Mouse (Mus musculus) bone marrow, adult 2 months (tissue): ENCODE results near the gene Fchsd2. TPM values are rescaled to one million over a fixed set of nuclear protein-coding genes. Genes with fewer than 3 reads are reported as not detected.

Source experiments
- H3K27ac ChIP-seq: fragments of 200-500 bp; 2 replicates; pipeline ENCODE4 v1.5.1; 2012; ENCODE audit warnings: low read depth, mild to moderate bottlenecking, control low read depth, inconsistent platforms, low read length; ENCODE audit not compliant: control insufficient read depth, poor library complexity, insufficient read depth
- H3K4me1 ChIP-seq: fragments of 200-500 bp; 2 replicates; pipeline ENCODE4 v1.6.1; 2011; ENCODE audit warnings: low read length; ENCODE audit not compliant: control insufficient read depth, insufficient read depth
- H3K4me3 ChIP-seq: fragments of 200-500 bp; replicated peaks from 2 replicates; pipeline ENCODE3; 2011; ENCODE audit warnings: mild to moderate bottlenecking, low read depth, low read length, control low read depth; ENCODE audit not compliant: control insufficient read depth
- CTCF ChIP-seq: fragments of 200-500 bp; IDR thresholded peaks from 2 replicates; pipeline ENCODE4 v1.5.1; 2011; ENCODE audit warnings: low read length, control low read depth; ENCODE audit not compliant: control insufficient read depth, insufficient read depth
- POLR2A ChIP-seq: fragments of 200-500 bp; IDR thresholded peaks from 2 replicates; pipeline ENCODE4 v1.6.1; 2011; ENCODE audit warnings: low read depth, mild to moderate bottlenecking, control low read depth, low read length, borderline replicate concordance; ENCODE audit not compliant: control insufficient read depth
- WGBS: fragments of 180-500 bp; shearing (Covaris S2); methylation state at CpG from one replicate; pipeline ENCODE4 v1.1.7; 2018; 5-methylcytosine and 5-hydroxymethylcytosine counted together
- polyA plus RNA-seq: library from polyadenylated mRNA; stranded (reverse); fragments of >200 nt; gene quantifications from 2 replicates; pipeline ENCODE4 v1.2.4, GENCODE M21; 2011; ENCODE audit warnings: low replicate concordance; ENCODE audit not compliant: missing spikeins, insufficient read depth, insufficient read length

The Fchsd2 gene
- polyA plus RNA-seq, 1 experiment, result 22.6 TPM

DNA sequence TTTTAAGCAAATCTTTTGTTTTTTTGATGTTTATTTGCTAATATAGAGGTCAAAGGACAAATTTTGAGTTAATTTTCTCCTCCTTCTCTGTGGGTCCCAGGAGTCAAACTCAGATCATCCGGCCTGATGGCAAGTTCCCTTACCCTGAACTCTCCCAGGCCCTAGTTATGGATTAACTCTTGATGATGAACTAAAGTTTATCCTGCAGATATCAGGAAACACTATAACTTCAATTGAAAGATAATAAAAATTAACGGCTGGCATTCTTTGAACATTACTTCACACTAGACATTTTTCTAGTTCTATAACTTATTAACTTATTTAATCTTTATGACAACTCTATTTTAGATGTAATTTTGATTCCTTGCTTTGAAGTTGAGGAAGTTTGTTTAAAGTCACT lies 156.5 kb downstream of the Fchsd2 start:
- H3K4me1 ChIP-seq, result no peaks in the 10 kb centered on the region; the same call in 1 of the 2 replicates

DNA sequence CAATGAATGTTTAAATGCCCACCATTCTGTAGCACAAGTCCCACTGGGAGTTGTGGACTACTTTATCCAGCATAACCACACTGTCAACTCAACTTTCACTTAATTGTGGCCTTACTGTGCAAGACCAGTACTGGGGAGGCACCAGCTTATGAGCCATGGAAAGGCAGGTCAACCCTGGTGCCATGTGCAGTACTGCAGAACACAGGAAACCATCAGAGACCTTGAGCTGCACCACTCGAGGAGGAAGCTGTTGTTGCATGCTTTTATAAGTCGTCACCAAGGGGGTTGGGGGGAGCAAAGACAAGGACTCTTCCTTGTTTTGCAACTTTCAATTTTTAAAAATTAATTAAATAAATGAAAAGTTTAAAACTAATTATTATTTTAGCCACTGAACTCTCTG lies 160.4 kb downstream of the Fchsd2 start:
- no peak overlapping the region for H3K27ac ChIP-seq
- no peak overlapping the region for H3K4me3 ChIP-seq
- TF ChIP-seq CTCF, result no peak
- WGBS, result 16% methylated on average over 2 of the region's 2 CpGs
- no peaks in the 10 kb centered on the region; the same call in 1 of the 2 replicates for H3K4me1 ChIP-seq

More for the DNA sequence above, 156.5 kb downstream of the Fchsd2 start:
- WGBS, result 81% methylated on average over 2 of the region's 2 CpGs
- TF ChIP-seq POLR2A (no peak), CTCF (no peak)
- H3K27ac ChIP-seq, result no peak overlapping the region
- H3K4me3 ChIP-seq, result no peak overlapping the region

DNA sequence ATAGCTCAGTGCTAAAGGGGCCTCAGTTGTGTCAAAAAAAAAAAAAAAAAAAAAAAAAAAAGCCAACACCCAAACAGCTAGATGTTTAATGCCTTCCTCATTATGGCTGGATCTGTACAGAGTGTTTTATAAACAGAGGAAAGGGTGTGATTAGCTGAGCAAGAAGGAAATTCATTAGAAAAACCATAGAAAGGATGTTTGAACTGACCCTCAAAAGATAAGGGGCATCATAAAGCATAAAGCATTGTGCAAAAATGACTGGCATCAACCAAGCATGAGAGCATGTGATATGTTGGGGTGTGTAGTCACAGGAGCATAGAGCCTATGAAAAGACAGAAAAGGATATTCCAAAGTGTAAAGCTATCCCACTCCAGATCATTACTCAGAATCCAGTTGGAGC lies 165.8 kb downstream of the Fchsd2 start:
- H3K4me1 ChIP-seq, result no peaks in the 10 kb centered on the region; the same call in 1 of the 2 replicates
- H3K4me3 ChIP-seq, result no peak overlapping the region
- TF ChIP-seq POLR2A (no peak), CTCF (no peak)
- H3K27ac ChIP-seq, result no peak overlapping the region

DNA sequence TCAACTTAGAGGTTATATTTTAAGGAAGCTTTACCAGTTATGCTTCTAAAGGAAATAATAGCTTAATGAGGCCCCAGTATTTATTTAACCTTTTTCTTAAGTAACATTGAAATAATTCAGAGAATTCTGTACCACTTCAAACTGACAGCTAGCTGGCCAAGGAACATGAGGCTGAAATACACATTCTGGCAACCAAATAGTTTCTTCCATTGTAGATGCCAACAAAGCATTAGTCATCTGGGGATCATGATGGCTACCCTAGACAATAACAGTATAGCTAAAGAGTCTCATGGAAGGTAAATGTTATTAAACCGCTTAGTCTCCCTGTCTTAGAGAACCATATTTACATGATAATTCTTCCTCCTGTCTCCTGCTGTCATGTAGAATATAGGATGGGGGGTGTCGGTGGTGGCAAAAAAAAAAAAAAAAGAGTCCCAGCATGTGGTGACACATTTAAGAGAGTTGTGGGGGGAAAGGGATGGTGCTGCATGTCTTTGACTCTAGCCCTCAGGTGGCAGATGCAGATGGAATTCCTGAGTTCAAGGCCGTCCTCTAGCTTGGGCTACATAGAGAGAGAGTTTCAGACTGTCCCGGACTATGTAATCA lies 169.4 kb downstream of the Fchsd2 start:
- Histone ChIP-seq H3K4me3 (no peak overlapping the region), H3K4me1 (no peaks in the 10 kb centered on the region; the same call in 1 of the 2 replicates), H3K27ac (no peak overlapping the region)
- WGBS, result 79% methylated on average over 4 of the region's 4 CpGs
- TF ChIP-seq POLR2A (no peak), CTCF (no peak)

DNA sequence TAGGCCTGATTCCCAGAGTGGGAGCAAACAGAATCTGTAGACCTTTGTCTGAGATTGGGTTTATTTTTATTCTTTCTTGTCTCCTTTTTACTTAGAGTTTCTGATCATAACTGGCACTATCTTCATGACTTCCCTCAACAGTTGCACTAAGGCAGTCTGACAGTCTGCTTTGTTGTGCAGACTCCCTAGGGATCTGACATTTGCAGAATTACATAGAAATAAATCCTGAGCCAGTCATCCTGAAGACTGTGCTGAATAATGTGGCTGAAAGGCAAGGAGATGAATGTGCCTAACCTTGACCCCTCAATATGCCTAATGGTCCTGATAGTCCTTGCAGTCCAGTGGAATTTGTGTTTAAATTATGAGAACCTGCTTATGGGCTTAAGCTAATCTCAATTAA lies 170.8 kb downstream of the Fchsd2 start:
- TF ChIP-seq POLR2A (no peak), CTCF (no peak)
- Histone ChIP-seq H3K27ac (no peak overlapping the region), H3K4me1 (no peaks in the 10 kb centered on the region; the same call in 1 of the 2 replicates), H3K4me3 (no peak overlapping the region)

DNA sequence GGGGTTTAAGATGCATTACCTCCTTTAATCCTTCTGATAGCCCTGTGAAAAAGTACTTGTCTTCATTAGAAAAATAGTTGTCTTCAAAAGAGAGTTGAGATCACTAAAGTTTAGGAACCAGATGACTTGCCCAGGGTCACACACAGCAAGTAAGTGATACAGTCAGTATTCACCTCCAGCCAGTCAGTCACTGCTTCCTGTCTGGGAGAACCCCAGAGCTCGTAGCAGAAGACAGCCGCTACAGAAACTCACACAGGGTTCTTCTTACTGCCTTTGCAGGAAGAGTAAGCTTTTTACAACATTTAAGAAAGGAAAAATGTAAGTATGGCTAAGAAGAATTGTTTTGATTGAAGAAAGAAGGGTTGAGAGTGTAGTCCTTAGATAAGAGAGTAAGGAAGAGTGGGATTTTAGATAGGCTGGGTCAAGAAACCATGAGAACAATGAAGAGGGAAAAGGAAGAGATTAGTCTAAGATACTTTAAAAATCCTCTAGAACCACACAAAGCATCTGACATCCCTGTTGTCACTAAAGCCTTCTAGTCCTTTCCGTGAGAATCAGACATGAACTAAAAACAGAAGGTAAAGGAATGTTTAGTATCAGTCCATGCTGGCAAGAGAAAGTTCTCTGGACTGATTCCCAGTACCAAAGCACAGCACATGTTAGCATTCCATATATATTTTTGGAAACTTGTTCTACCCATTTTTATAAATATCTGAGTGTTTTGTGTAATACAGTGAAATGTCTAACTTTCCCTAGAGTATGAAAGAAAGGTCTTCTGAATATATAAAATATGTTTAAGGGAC lies 175.0 kb downstream of the Fchsd2 start:
- WGBS, result 59% methylated on average over 3 of the region's 3 CpGs
- no peak for TF ChIP-seq POLR2A
- no peak for TF ChIP-seq CTCF
- H3K27ac ChIP-seq, result no peak overlapping the region
- H3K4me3 ChIP-seq, result no peak overlapping the region
- H3K4me1 ChIP-seq, result no peaks in the 10 kb centered on the region

DNA sequence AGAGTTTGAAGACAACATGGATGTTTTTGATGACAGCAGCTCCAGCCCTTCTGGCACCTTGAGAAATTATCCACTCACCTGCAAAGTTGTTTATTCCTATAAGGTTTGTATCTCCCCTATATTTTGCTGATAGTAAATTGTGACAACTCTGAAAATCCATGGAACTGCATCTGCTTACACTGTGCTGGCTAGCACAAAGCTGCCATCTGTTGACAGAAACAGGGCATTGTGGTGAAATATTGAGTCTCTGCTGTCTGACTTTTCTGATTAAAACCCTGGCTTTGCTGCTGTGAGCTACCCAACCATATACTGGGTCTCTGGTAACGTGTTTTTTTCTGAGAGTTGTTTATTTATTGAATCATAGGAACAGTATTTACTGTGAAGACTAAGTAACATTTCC lies 178.9 kb downstream of the Fchsd2 start:
- H3K27ac ChIP-seq, result no peak overlapping the region
- TF ChIP-seq POLR2A (0 out of 2 replicates have a peak, but pooled peaks have one; percentile 11), CTCF (no peak)
- no peaks in the 10 kb centered on the region for H3K4me1 ChIP-seq
- WGBS, result 77% methylated on average over 1 of the region's 1 CpGs
- H3K4me3 ChIP-seq, result no peak overlapping the region

DNA sequence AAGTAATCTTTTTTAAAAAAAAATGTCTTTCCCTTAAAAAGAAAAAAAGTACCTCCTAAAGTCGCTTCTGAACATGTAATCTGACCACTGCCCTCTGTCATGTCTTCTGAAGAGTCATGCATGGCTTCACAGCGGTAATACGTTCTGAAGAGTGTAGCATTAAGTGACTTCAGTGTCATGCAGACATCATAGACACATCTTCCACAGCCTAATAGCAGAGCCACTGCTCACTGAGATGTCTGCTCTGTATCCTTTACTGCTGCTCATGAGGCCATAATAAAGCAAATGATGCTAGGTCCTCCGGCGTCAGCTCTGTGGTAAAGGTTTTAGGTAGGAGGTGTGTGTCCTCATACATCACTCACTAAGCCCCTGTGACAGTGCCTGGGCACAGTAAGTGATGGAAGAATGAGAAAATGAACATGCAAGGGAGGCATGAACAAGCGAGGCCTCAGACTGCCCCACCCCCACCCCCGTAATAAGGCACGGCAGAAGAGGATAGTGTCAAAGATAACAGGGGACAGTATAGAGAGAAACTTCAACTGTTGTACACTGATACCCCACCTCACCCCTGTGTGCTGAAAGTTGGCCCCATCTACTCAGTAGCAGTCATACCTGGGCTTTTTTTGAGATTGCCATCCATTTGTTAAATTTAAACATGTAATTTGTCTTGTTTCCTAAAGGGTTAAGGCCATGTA lies 179.9 kb downstream of the Fchsd2 start:
- TF ChIP-seq CTCF (no peak), POLR2A (no peak)
- no peaks in the 10 kb centered on the region for H3K4me1 ChIP-seq
- H3K27ac ChIP-seq, result no peak overlapping the region
- H3K4me3 ChIP-seq, result no peak overlapping the region
- WGBS, result 83% methylated on average over 8 of the region's 8 CpGs
